Mouse (Mus musculus): ENCODE results near the gene Pced1a. TPM values are rescaled to one million over a fixed set of nuclear protein-coding genes. Genes with fewer than 3 reads are reported as not detected.
"Not testable (repeated sequence)": the region's sequence is repeated elsewhere in the genome, so short reads cannot be mapped to it uniquely, and the experiment has no call there.

Gene Pced1a
- total RNA-seq, 2 experiments from 2014 or later: 5.2 to 5.4 TPM

- intact Hi-C loops (cut with DNase I): loop anchor here (5.0 kb wide), 1 partner anchor 71 kb away; no protein-coding TSS in a partner anchor
- DNase-seq (ENCODE audit: low spot score): peak; percentile 49
Observed at GRCm38 (mm10) chr2:130398091-130398490, 26.4 kb downstream of the Pced1a start.

GRCm38 (mm10) chr2:130397186-130397985, 27.1 kb downstream of the Pced1a start, which contains the start of gene Cpxm1:
Cpxm1 (minus strand) TSS chr2:130397574.
- intact Hi-C loops (cut with DNase I): loop anchor here (5.0 kb wide), 1 partner anchor 70 kb away; no protein-coding TSS in a partner anchor
- no peak for DNase-seq (ENCODE audit: low spot score)

DNA sequence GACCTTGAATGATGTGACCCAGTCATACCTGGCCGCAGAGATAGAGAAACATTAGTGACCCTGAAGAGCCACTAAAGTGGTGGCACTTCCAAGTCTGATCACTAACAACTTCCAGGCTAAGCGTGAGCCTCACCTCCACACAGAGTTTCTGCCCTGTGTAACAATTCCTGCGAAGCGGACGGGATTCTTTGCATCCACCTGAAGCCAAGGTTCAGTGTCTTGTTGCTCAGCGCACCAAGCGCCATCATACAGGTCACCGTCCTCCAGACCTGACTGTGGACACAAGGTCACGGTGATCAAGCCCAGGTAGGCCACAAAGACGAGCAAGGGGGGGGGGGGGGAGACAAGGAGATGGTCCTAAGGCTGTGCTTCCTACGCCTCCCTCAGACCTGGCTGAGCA, 28.8 kb downstream of the Pced1a start:
- no peak for DNase-seq (ENCODE audit: low spot score)
- intact Hi-C loops (cut with DNase I): loop anchor here (5.0 kb wide), 1 partner anchor 68 kb away; no protein-coding TSS in a partner anchor

GRCm38 (mm10) chr2:130392836-130393235, 31.7 kb downstream of the Pced1a start:
- DNase-seq (ENCODE audit: low spot score): no peak
- intact Hi-C loops (cut with DNase I): no loop called here

GRCm38 (mm10) chr2:130390993-130391625, 33.4 kb downstream of the Pced1a start:
- DNase-seq (ENCODE audit: low spot score): no peak
- intact Hi-C loops (cut with DNase I): no loop called here

GRCm38 (mm10) chr2:130388796-130389195, 35.7 kb downstream of the Pced1a start:
- DNase-seq (ENCODE audit: low spot score): no peak
- intact Hi-C loops (cut with DNase I): no loop called here

DNA sequence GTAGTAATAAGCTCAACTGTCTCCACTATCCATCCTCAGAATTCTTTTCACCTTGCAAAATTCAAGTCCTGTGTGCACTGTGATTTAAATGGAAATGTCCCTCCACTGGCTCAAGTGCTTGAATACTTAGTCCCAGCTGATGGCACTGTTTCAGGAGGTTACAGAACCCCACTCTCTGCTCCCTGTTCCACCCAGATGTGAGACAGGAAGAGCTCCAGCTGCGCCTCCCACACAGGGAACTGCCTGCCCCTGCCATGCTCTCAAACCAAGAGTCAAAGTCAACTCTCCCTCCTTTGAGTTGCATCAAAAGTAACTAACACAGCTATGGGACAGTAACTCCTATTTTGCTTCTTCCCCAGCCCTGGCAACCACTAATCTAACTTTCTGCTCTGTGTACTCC, 38.3 kb downstream of the Pced1a start:
- no peak for DNase-seq (ENCODE audit: low spot score)
- intact Hi-C loops (cut with DNase I): no loop called here

DNA sequence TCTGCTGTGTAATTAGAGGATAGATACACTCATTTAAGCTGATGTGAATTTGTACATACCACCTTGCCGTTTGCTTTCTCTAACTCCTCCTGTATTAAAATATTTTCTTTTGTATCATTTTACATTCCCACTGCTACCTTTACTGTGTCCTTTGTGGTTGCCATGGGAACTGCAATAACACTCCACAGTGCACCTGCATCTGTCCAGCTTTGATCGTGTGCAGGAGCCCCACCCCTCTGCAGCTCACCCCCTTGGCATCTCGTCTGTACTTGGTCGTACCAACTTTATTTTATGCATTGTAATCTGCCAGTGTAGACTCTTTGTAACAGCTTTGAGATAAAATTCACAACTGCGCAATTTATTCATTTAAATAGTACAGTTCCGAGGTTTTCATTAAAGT, 40.6 kb downstream of the Pced1a start:
- intact Hi-C loops (cut with DNase I): no loop called here
- no peak for DNase-seq (ENCODE audit: low spot score)

DNA sequence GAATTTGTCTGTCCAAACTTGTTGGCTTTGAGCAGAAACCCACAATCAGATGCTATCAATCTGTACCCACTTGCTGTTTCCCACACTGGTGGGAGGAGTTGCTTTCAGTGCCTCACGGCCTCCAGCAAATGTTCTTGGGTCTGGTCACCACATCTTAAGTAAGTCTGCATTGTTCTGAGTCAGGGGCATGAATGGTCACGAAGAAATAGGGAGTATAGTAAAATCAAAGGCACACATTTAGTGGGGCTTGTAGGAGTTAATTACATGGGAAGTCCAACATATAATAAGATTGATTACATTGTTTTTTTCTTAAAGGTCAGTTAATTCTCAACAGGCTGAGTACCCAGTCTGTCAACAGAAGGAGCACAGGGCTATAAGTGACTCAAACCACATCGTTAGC, 41.3 kb downstream of the Pced1a start:
- intact Hi-C loops (cut with DNase I): no loop called here
- DNase-seq (ENCODE audit: low spot score): no peak

DNA sequence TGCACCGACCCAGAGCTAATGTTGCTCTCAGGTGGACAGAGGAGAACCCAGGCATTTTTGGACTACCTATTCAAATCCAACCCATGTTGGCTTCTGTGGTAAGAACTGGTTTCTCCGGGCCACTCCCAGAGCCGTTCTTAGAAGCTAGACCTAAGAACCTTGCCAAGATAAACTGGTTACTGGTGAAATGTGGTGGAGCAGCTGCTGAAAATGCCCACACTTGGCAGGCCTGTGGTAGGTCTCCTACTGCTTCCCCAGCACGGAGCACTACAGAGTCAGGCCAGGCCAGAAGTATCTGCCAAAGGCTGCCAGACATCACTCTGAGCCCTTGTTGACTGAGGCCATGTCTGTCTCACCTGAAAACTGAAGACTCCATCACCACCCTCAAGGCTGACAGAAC, 49.5 kb downstream of the Pced1a start:
- intact Hi-C loops (cut with DNase I): no loop called here
- no peak for DNase-seq (ENCODE audit: low spot score)

DNA sequence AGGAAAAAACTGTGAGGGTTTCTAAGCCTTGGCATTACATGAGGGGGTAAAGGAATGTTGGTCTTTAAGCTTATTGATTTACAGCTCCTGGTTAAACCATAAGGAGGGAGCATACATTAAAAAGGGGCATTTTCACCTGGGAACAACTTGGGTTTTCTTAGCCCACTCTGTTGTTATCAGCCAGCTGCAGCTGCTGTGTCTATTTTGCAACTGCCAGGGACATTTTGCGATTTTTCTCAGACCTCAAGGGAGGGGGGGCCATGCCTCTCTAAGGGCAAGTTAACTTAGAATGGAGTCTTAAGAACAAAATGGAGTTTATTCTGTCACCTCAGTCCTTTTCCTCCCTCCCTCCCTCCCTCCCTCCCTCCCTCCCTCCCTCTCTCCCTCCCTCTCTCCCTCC, 51.5 kb downstream of the Pced1a start:
- intact Hi-C loops (cut with DNase I); DNase-seq (ENCODE audit: low spot score): not testable (repeated sequence)

DNA sequence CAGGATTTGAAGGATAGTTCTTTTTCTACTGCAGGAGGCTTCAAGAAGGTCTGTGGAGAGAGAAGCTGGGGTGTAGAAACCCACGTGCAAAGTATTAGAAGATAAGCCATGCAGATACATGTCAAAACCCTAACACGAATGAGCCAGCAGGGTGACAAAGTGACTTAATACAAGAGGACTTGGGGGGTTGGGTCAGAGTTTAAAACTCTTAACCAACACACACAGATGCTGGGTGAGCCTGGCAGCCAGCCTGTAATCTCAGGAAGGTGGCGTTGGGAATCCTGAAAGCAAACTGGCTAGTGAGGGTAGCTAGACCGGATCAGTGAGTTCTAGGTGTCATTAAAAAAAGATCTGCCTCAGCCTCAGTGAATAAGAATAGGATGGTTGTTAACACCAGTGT, 57.1 kb downstream of the Pced1a start:
- intact Hi-C loops (cut with DNase I): no loop called here

More for the DNA sequence above, 57.1 kb downstream of the Pced1a start:
- no peak for DNase-seq (ENCODE audit: low spot score)

Other genes with a start within 250 kb of the Pced1a start
- gene Snrpb, start 245.3 kb downstream of the Pced1a start, total RNA-seq (2021): 100 to 1,000 TPM; 145 to 146 TPM
- gene Tmc2, start 229.5 kb downstream of the Pced1a start, total RNA-seq (2021): not detected
- 10 to 100 TPM; 32.2 to 35.8 TPM for gene Nop56, start 150.3 kb downstream of the Pced1a start, total RNA-seq (2021)
- gene Idh3b, start 140.2 kb downstream of the Pced1a start, total RNA-seq (2021): 100 to 1,000 TPM; 763 to 771 TPM
- gene Ebf4, start 129.5 kb downstream of the Pced1a start, total RNA-seq (2021): under 1 TPM; 0.31 to 0.45 TPM
- gene Cpxm1, start 27.1 kb downstream of the Pced1a start, total RNA-seq (2021): 1 to 10 TPM; 3.9 to 4.2 TPM
- not detected for gene Gm28372, start 19.5 kb downstream of the Pced1a start, total RNA-seq (2021)
- gene 1700020A23Rik, start 19.4 kb downstream of the Pced1a start, total RNA-seq (2021): not detected
- gene Tmem239, start 18.2 kb downstream of the Pced1a start, total RNA-seq (2021): not detected
- 10 to 100 TPM; 21.9 to 26.6 TPM for gene Vps16, start 362 bp downstream of the Pced1a start, total RNA-seq (2021)
- 10 to 100 TPM; 47.4 to 51.4 TPM for gene Ptpra, start 25.6 kb upstream of the Pced1a start, total RNA-seq (2021)
- gene Mrps26, start 139.0 kb upstream of the Pced1a start, total RNA-seq (2021): 10 to 100 TPM; 73.0 to 73.7 TPM
- gene Oxt, start 151.5 kb upstream of the Pced1a start, total RNA-seq (2021): not detected
- gene Avp, start 157.9 kb upstream of the Pced1a start, total RNA-seq (2021): 1 to 10 TPM; 2.1 to 2.7 TPM
- gene Fastkd5, start 205.3 kb upstream of the Pced1a start, total RNA-seq (2021): 1 to 10 TPM; 7.7 to 8.5 TPM
- 1 to 10 TPM; 4.0 to 4.2 TPM for gene Ubox5, start 205.3 kb upstream of the Pced1a start, total RNA-seq (2021)
- gene Lzts3, start 218.1 kb upstream of the Pced1a start, total RNA-seq (2021): 1 to 10 TPM; 4.0 to 4.2 TPM
- gene Ddrgk1, start 240.0 kb upstream of the Pced1a start, total RNA-seq (2021): 10 to 100 TPM; 62.1 to 63.9 TPM
- 10 to 100 TPM; 18.2 to 24.1 TPM for gene Itpa, start 242.9 kb upstream of the Pced1a start, total RNA-seq (2021)

Data from heart, postnatal 25 days (tissue).